Mouse (Mus musculus): ENCODE measurements around the gene Slc12a5. TPM values are rescaled to one million over a fixed set of nuclear protein-coding genes. Genes with fewer than 3 reads are reported as not detected.

Gene Slc12a5
- total and polyA plus RNA-seq, 3 experiments: 0.72 to 1.4 (median 0.82) TPM

- Histone ChIP-seq H3K36me3 (replicated peaks) (no peaks in the 10 kb centered on the region), H3K4me3 (ENCODE audit: low read depth, low read length) (no peak overlapping the region), H3K9me3 (replicated peaks) (no peaks in the 10 kb centered on the region), H3K4me1 (ENCODE audit: insufficient read depth, low read depth, low read length) (no peaks in the 10 kb centered on the region), H3K27me3 (ENCODE audit: insufficient read depth, low read length) (peaks cover 24% of the 10 kb centered on the region)
- ATAC-seq (ENCODE audit: extremely low read depth, insufficient number of reproducible peaks, low FRiP score, poor library complexity, severe bottlenecking) (no peak), DNase-seq (ENCODE audit: low spot score) (no peak)
- no peak for TF ChIP-seq GATA1 (IDR thresholded peaks at IDR 0.05; ENCODE audit: borderline replicate concordance, low read length)
- no peak for TF ChIP-seq POLR2AphosphoS5 (IDR thresholded peaks at IDR 0.05; ENCODE audit: insufficient replicate concordance, low read depth, low read length)
- TF ChIP-seq GATA2 (IDR thresholded peaks at IDR 0.05; ENCODE audit: borderline replicate concordance, low read depth, low read length): no peak
- no peak for TF ChIP-seq CTCF (IDR thresholded peaks at IDR 0.05; ENCODE audit: low read depth, low read length)
- no peak for TF ChIP-seq TAL1 (conservative IDR thresholded peaks at IDR 0.05; ENCODE audit: low read depth, low read length)
Measured at GRCm38 (mm10) chr2:164930706-164931581, 29.7 kb upstream of the Slc12a5 start.

DNA sequence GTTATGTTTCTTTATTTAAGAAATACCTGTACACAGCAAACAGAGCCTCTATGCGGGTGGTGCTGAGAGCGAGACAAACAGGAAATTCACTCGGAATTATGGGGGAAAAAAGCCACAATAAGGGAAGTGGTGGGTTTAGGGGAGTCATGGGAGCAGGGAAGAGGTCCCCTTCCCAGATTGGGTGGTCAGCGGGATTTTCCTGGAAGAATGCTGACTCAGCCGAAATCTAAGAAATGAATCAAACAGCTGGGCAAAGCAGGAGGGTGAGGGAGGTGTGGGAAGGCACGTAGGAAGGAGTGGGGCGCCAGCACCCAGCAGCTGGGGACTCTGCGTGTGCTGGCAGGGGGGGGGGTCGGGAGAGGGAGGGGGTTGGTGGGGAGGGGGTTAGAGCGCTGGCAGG lies 27.1 kb upstream of the Slc12a5 start:
- no peak for DNase-seq (ENCODE audit: low spot score)
- Histone ChIP-seq H3K36me3 (replicated peaks) (no peaks in the 10 kb centered on the region), H3K4me3 (ENCODE audit: low read depth, low read length) (no peak overlapping the region), H3K27me3 (ENCODE audit: insufficient read depth, low read length) (peaks cover 26% of the 10 kb centered on the region; the same call in 1 of the 2 replicates), H3K4me1 (ENCODE audit: insufficient read depth, low read depth, low read length) (peaks cover 4% of the 10 kb centered on the region; the same call in 1 of the 2 replicates), H3K9me3 (replicated peaks) (no peaks in the 10 kb centered on the region)
- no peak for ATAC-seq (ENCODE audit: extremely low read depth, insufficient number of reproducible peaks, low FRiP score, poor library complexity, severe bottlenecking)
- TF ChIP-seq TAL1 (conservative IDR thresholded peaks at IDR 0.05; ENCODE audit: low read depth, low read length) (no peak), GATA2 (IDR thresholded peaks at IDR 0.05; ENCODE audit: borderline replicate concordance, low read depth, low read length) (no peak), GATA1 (IDR thresholded peaks at IDR 0.05; ENCODE audit: borderline replicate concordance, low read length) (no peak), POLR2AphosphoS5 (IDR thresholded peaks at IDR 0.05; ENCODE audit: insufficient replicate concordance, low read depth, low read length) (no peak), CTCF (IDR thresholded peaks at IDR 0.05; ENCODE audit: low read depth, low read length) (no peak)

- no peak for TF ChIP-seq GATA2 (IDR thresholded peaks at IDR 0.05; ENCODE audit: borderline replicate concordance, low read depth, low read length)
- TF ChIP-seq POLR2AphosphoS5 (IDR thresholded peaks at IDR 0.05; ENCODE audit: insufficient replicate concordance, low read depth, low read length): no peak
- TF ChIP-seq TAL1 (conservative IDR thresholded peaks at IDR 0.05; ENCODE audit: low read depth, low read length): no peak
- TF ChIP-seq CTCF (IDR thresholded peaks at IDR 0.05; ENCODE audit: low read depth, low read length): no peak
- TF ChIP-seq GATA1 (IDR thresholded peaks at IDR 0.05; ENCODE audit: borderline replicate concordance, low read length): no peak
- DNase-seq (ENCODE audit: low spot score) (no peak), ATAC-seq (ENCODE audit: extremely low read depth, insufficient number of reproducible peaks, low FRiP score, poor library complexity, severe bottlenecking) (no peak)
- Histone ChIP-seq H3K4me3 (ENCODE audit: low read depth, low read length) (no peak overlapping the region), H3K9me3 (replicated peaks) (no peaks in the 10 kb centered on the region), H3K4me1 (ENCODE audit: insufficient read depth, low read depth, low read length) (peaks cover 6% of the 10 kb centered on the region; the same call in 1 of the 2 replicates), H3K27me3 (ENCODE audit: insufficient read depth, low read length) (peaks cover 30% of the 10 kb centered on the region; the same call in 1 of the 2 replicates), H3K36me3 (replicated peaks) (no peaks in the 10 kb centered on the region)
Measured at GRCm38 (mm10) chr2:164935991-164936390, 24.6 kb upstream of the Slc12a5 start.

GRCm38 (mm10) chr2:164938146-164939091 lies 22.2 kb upstream of the Slc12a5 start:
- TF ChIP-seq POLR2AphosphoS5 (IDR thresholded peaks at IDR 0.05; ENCODE audit: insufficient replicate concordance, low read depth, low read length): no peak
- TF ChIP-seq GATA1 (IDR thresholded peaks at IDR 0.05; ENCODE audit: borderline replicate concordance, low read length): no peak
- TF ChIP-seq CTCF (IDR thresholded peaks at IDR 0.05; ENCODE audit: low read depth, low read length): no peak
- no peak for TF ChIP-seq GATA2 (IDR thresholded peaks at IDR 0.05; ENCODE audit: borderline replicate concordance, low read depth, low read length)
- TF ChIP-seq TAL1 (conservative IDR thresholded peaks at IDR 0.05; ENCODE audit: low read depth, low read length): no peak
- peaks cover 20% of the 10 kb centered on the region for H3K4me1 ChIP-seq (ENCODE audit: insufficient read depth, low read depth, low read length)
- no peak overlapping the region for H3K4me3 ChIP-seq (ENCODE audit: low read depth, low read length)
- H3K9me3 ChIP-seq (replicated peaks): no peaks in the 10 kb centered on the region
- H3K27me3 ChIP-seq (ENCODE audit: insufficient read depth, low read length): peaks cover 22% of the 10 kb centered on the region
- ATAC-seq (ENCODE audit: extremely low read depth, insufficient number of reproducible peaks, low FRiP score, poor library complexity, severe bottlenecking) (no peak), DNase-seq (ENCODE audit: low spot score) (no peak)
- no peaks in the 10 kb centered on the region for H3K36me3 ChIP-seq (replicated peaks)

DNA sequence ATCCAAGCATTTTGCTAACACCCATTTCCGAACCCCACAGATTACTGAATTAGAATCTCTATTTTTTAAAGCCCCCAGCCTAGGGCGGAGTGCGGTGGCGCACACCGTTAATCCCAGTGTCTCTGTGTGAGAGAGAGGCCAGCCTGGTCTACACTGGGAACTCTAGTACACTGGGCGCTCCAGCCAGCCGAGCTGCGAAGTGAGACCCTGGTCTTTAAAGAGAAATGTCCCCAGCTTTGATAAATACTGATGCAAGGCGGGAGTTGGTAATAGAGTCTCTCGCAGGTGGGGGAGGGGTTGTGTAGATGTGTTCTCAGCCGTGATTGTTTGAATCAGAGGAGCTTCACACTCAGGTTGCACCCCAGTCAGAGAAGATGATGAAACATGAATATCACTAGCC lies 21.5 kb upstream of the Slc12a5 start:
- Histone ChIP-seq H3K4me1 (ENCODE audit: insufficient read depth, low read depth, low read length) (peaks cover 20% of the 10 kb centered on the region), H3K9me3 (replicated peaks) (no peaks in the 10 kb centered on the region), H3K36me3 (replicated peaks) (no peaks in the 10 kb centered on the region), H3K4me3 (ENCODE audit: low read depth, low read length) (no peak overlapping the region), H3K27me3 (ENCODE audit: insufficient read depth, low read length) (peaks cover 19% of the 10 kb centered on the region)
- TF ChIP-seq GATA1 (IDR thresholded peaks at IDR 0.05; ENCODE audit: borderline replicate concordance, low read length) (no peak), POLR2AphosphoS5 (IDR thresholded peaks at IDR 0.05; ENCODE audit: insufficient replicate concordance, low read depth, low read length) (no peak), CTCF (IDR thresholded peaks at IDR 0.05; ENCODE audit: low read depth, low read length) (no peak), TAL1 (conservative IDR thresholded peaks at IDR 0.05; ENCODE audit: low read depth, low read length) (no peak), GATA2 (IDR thresholded peaks at IDR 0.05; ENCODE audit: borderline replicate concordance, low read depth, low read length) (no peak)
- no peak for DNase-seq (ENCODE audit: low spot score)
- no peak for ATAC-seq (ENCODE audit: extremely low read depth, insufficient number of reproducible peaks, low FRiP score, poor library complexity, severe bottlenecking)

Data from G1E (cell line).